Mouse (Mus musculus): ENCODE measurements around the gene Ccdc157.

GRCm38 (mm10) chr11:4121691-4122090, 38.4 kb downstream of the Ccdc157 start:
- TF ChIP-seq CTCF (IDR thresholded peaks at IDR 0.05; ENCODE audit: low read depth): no peak
- no peak for TF ChIP-seq EP300 (IDR thresholded peaks at IDR 0.05; ENCODE audit: low read depth)

All from liver, embryonic 14.5 days (tissue).